Mouse (Mus musculus): Measurements from ENCODE around the gene Idnk.

DNA sequence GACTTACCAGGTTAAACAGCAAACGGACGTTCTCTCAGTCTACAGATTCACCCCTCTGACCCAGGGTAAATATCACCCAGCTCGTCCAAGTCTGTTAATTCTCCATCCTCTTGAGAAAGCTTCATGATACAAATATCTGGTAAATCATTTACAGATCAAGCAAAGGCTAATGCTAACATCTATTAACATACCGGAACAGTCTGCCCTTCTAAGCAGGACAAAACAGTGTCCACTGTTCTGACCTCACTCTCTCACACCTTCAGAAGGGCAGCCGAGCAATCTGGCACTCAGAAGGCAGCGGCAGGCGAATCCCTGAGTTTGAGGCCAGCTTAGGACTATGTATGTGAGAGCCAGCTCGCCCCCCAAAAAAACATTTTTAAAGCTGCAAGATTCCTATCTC is 34.1 kb upstream of the Idnk start:
- TF ChIP-seq CTCF (IDR thresholded peaks at IDR 0.05; ENCODE audit: low read depth) (no peak), EP300 (IDR thresholded peaks at IDR 0.05; ENCODE audit: low read depth) (no peak)
